Mouse (Mus musculus): Measurements from ENCODE around the gene Prss56.

- TF ChIP-seq CTCF (IDR thresholded peaks at IDR 0.05; ENCODE audit: low read depth) (no peak), EP300 (optimal IDR thresholded peaks at IDR 0.05) (no peak)
These were observed 31.8 kb upstream of the Prss56 start for GRCm38 (mm10) chr1:87151286-87151685.
